Mouse (Mus musculus) mouse trophoblast stem cell (cell line): ENCODE data around the gene Setd3.

Experiments
- in situ Hi-C, 2 experiments: fragments of 300-500 bp; cut with MseI, MboI; formaldehyde crosslinking; loops; 2 replicates in 1 of 2; 3 replicates in 1 of 2; pipeline ENCODE4 v1.15.1; 2025

The Setd3 gene

GRCm38 (mm10) chr12:108179246-108179320, at the start of gene Setd3:
Gene Setd3 (minus strand): TSS chr12:108179314.
- in situ Hi-C loops: no loop called here

- in situ Hi-C loops: no loop called here
These were observed 48.4 kb upstream of the Setd3 start for GRCm38 (mm10) chr12:108227527-108227926.

DNA sequence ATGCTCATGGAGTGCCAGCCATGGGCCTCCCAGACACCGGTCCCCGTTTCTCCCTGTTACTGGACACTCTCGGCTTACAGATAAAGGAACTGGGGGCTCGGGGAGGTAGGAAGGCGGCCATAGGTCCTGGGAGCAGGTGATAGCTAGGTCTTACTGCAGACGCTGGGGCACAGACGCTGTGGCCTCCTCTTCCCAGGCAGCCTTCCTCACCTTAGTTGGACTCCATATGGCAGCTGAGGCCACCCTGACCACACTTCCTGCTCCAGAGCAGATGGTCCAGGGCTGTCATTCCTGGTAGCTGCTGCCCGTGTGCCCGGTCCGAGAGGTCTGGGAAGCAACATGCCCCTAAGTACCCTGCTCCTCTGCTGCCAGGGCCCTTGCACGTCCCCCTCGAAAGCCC, 47.8 kb upstream of the Setd3 start:
- in situ Hi-C loops: no loop called here

GRCm38 (mm10) chr12:108226216-108226615, 47.1 kb upstream of the Setd3 start:
- in situ Hi-C loops: no loop called here

DNA sequence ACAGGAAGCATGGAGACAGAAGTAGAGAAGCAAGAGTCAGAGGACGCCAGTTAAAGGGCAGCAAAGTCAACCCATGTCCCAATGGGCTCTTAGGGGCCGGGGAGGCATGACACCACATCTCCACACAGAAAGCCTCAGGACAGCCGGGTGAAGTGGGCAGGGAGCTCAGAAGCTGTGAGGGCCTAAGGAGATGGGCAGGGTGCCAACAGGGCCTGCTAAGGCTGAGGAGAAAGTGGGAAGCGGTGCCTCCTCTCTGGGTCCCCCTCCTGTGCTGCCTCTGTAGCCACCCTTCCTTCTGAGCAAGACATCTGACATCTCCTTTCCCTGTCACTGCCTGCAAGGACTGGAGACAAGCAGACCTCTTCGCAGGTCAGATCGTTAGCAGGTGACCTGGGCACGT, 46.7 kb upstream of the Setd3 start:
- in situ Hi-C loops: no loop called here

DNA sequence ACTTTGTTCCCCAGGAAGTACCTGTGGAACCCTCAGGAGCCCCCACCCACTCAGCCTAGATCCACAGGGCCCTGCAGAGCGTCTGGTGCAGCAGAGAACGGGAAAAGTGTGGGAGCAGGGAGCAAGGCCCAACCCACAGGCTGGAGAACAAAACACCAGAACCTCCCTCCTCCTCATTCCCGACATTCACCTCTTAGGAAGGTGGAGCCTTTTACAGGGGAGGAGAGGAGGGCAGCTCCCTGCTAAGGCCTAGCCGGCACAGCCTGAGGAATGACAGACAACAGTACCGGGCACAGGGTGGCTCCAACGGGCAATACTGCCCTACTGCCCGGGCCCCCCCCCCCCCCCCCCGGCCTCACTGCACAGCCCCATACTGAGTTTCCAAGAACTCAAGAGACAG, 44.2 kb upstream of the Setd3 start:
- in situ Hi-C loops: loop anchor here in 1 of 2 experiments (5.0 to 25.0 kb wide), 2 partner anchors 74 to 289 kb away; no protein-coding TSS in a partner anchor

GRCm38 (mm10) chr12:108221712-108222111, 42.6 kb upstream of the Setd3 start:
- in situ Hi-C loops: loop anchor here in 1 of 2 experiments (5.0 to 25.0 kb wide), 2 partner anchors 76 to 291 kb away; no protein-coding TSS in a partner anchor

- in situ Hi-C loops: loop anchor here in 1 of 2 experiments (5.0 to 25.0 kb wide), 2 partner anchors 76 to 291 kb away; no protein-coding TSS in a partner anchor
These were observed 42.1 kb upstream of the Setd3 start for GRCm38 (mm10) chr12:108221206-108221605.

- in situ Hi-C loops: loop anchor here in 1 of 2 experiments (5.0 to 25.0 kb wide), 2 partner anchors 77 to 292 kb away; no protein-coding TSS in a partner anchor
These were observed 41.5 kb upstream of the Setd3 start for GRCm38 (mm10) chr12:108220621-108221020.

- in situ Hi-C loops: loop anchor here in 1 of 2 experiments (5.0 to 25.0 kb wide), 2 partner anchors 77 to 292 kb away; no protein-coding TSS in a partner anchor
These were observed 40.9 kb upstream of the Setd3 start for GRCm38 (mm10) chr12:108219825-108220616.

- in situ Hi-C loops: loop anchor here in 1 of 2 experiments (25.0 kb wide), 1 partner anchor 293 kb away; no protein-coding TSS in a partner anchor
These were observed 40.0 kb upstream of the Setd3 start for GRCm38 (mm10) chr12:108219163-108219562.

DNA sequence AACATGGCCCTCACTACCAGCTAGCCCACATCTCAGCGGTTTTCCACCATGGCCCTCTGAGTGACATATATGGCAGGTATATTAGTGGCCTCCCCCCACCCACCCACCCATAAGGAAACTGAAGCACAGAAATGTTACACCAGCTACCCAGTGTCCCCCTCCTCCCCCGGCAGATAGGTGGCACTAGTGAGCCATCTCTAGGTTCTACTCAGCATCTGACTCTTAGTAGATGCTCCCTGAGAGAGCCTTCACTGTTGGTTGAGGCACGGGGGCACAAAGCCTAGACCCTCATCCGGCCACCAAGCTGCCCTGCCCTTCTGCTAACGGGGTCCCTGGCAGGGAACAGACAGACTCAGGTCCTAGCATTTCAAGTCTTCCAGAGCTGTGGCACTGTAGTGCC, 38.5 kb upstream of the Setd3 start:
- in situ Hi-C loops: loop anchor here in 1 of 2 experiments (25.0 kb wide), 1 partner anchor 295 kb away; no protein-coding TSS in a partner anchor

DNA sequence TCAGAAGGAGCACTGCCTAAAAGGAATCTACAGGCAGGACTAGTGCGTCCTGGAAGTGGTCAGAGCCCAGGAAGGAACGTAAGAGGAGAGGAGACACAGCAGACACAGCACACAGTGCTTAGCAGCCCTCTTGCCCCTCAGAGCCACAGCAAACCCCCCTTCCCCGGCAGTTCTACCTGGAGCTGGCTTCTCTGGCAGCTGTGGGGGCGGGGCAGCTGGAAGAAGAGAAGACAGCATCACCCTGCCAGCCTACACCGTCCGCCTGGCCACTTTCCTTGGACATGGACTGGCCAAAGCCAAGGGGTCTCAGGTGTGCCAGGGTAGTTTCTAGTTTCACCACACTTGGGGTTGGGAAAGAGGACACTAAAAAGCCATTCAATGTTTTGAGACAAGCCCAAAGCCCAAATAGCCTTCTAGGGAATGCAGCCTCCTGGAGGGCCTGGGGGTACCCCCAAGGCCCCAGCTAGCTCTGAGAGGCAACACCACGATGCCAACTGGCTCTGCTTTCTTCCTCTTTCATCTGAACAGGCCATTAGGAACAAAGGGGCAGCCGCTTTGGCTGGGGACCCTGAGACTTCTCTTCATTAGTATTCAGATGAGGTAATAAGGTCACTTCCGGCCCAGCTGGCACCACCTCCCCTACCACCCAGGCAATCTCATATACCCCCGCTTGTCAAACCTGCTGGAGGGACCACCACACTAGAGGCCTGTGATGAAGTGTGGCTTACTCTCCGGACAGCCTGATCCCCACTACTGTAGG, 37.7 kb upstream of the Setd3 start:
- in situ Hi-C loops: loop anchor here in 1 of 2 experiments (25.0 kb wide), 1 partner anchor 296 kb away; no protein-coding TSS in a partner anchor

- in situ Hi-C loops: loop anchor here in 1 of 2 experiments (25.0 kb wide), 1 partner anchor 297 kb away; no protein-coding TSS in a partner anchor
These were observed 36.0 kb upstream of the Setd3 start for GRCm38 (mm10) chr12:108215090-108215489.

- in situ Hi-C loops: loop anchor here in 1 of 2 experiments (25.0 kb wide), 1 partner anchor 299 kb away; no protein-coding TSS in a partner anchor
These were observed 34.3 kb upstream of the Setd3 start for GRCm38 (mm10) chr12:108213090-108214041.

GRCm38 (mm10) chr12:108212476-108212875, 33.4 kb upstream of the Setd3 start:
- in situ Hi-C loops: loop anchor here in 1 of 2 experiments (25.0 kb wide), 1 partner anchor 300 kb away; no protein-coding TSS in a partner anchor

DNA sequence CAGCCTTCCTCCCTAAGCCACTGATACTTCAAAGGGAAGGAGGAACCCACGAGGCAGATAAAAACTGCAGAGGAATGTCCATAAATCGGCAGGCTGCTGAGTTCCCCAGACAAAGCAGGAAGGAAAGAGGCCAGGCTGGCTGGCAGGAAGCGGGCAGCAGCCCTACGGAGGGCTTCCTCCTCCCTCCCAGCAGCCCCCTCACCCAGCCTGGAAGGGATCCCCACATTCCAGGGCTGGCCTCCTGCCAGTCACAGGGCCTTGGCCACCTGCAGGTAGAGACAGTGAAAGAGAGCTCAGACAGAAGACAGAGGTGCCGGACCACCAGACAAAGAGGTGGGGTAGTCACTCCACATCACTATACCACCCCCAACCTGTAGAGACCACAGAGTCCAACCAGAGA, 33.0 kb upstream of the Setd3 start:
- in situ Hi-C loops: loop anchor here in 1 of 2 experiments (25.0 kb wide), 1 partner anchor 300 kb away; no protein-coding TSS in a partner anchor

DNA sequence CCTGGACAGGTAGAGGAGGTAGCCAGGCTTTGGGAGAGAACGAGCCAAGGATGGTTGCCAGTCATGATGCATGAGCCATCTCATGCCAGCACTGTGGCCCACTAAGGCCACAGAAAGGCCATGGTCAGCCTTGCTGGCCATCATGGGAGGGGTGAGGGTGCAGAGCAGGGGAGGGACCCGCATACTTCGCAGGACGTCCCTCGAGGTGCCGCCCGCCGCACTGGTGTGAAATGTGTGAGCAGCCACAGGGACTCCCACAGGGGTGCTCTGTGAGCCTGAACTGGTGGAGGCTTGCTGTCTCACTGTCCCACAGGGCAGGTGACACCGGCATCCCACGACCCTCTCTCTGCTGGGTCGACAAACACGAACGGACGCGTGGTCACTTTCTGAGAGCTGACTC, 31.5 kb upstream of the Setd3 start:
- in situ Hi-C loops: loop anchor here in 1 of 2 experiments (25.0 kb wide), 1 partner anchor 302 kb away; no protein-coding TSS in a partner anchor

- in situ Hi-C loops: loop anchor here (5.0 to 25.0 kb wide), 2 partner anchors 88 to 303 kb away; no protein-coding TSS in a partner anchor
These were observed 29.8 kb upstream of the Setd3 start for GRCm38 (mm10) chr12:108208726-108209438.

GRCm38 (mm10) chr12:108208216-108208615, 29.1 kb upstream of the Setd3 start:
- in situ Hi-C loops: loop anchor here (5.0 to 25.0 kb wide), 2 partner anchors 89 to 304 kb away; no protein-coding TSS in a partner anchor
